Mouse (Mus musculus): ENCODE data around the gene Zfp184.

GRCm38 (mm10) chr13:21997201-21997820, 52.4 kb downstream of the Zfp184 start:
- TF ChIP-seq CTCF (IDR thresholded peaks at IDR 0.05; ENCODE audit: low read depth) (no peak), EP300 (optimal IDR thresholded peaks at IDR 0.05) (no peak)

All from stomach, postnatal 0 days (tissue).